Mouse (Mus musculus): ENCODE results near the gene Nudt8.
A peak's percentile ranks its signal among the peaks of the same experiment; 100 is the strongest.
"Not testable (repeated sequence)": the region's sequence is repeated elsewhere in the genome, so short reads cannot be mapped to it uniquely, and the experiment has no call there.

The Nudt8 gene

DNA sequence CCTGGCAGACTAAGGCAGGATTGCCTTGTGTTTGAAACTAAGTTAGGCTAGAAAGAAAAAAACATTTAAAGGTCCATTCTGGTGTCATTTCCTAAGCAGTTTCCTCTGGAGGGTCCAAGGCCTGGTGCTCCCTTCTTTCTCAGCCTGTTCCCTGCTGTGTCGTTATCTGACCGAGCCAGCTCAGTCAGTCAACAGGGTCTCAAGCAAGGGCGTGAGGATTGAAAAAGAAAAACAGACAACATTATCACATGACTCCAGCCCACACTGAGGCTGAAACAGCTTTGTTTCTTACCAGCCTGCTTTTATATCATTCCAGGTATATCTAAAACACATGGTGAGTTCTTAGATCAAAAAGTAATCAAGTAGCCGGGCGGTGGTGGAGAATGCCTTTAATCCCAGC is 15.3 kb downstream of the Nudt8 start:
- no peak for DNase-seq

DNA sequence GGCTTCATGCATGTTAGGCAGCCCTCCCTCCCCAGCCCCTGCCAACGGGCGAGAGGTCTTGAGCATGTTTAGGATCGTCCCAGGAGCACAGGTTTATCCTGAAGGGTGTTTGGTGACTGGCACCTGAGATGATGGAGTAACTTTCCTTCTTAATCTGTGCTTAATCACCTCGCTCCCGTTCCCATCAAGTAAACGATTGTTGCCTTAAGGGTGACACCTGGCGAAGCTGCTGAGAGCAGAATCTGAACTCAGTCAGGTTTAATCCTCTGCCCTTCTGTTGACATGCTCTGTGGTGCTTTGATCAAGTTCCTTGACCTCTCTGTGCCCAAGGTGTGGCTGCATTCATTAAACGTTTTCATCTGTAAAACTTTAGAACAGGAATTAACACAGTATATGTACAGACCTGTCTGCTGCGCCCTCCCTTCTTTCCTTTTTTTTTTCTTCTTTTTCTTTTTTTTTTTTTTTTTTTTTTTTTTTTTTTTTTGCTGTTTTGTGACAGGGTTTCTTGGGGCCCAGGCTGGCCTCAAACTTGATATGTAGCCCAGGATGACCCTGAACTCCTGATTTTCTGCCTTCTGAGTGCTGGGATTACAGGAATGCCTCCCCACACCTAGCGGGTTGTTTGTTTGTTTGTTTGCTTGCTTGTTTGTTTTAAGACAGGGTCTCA is 17.7 kb downstream of the Nudt8 start:
- DNase-seq: no peak

DNA sequence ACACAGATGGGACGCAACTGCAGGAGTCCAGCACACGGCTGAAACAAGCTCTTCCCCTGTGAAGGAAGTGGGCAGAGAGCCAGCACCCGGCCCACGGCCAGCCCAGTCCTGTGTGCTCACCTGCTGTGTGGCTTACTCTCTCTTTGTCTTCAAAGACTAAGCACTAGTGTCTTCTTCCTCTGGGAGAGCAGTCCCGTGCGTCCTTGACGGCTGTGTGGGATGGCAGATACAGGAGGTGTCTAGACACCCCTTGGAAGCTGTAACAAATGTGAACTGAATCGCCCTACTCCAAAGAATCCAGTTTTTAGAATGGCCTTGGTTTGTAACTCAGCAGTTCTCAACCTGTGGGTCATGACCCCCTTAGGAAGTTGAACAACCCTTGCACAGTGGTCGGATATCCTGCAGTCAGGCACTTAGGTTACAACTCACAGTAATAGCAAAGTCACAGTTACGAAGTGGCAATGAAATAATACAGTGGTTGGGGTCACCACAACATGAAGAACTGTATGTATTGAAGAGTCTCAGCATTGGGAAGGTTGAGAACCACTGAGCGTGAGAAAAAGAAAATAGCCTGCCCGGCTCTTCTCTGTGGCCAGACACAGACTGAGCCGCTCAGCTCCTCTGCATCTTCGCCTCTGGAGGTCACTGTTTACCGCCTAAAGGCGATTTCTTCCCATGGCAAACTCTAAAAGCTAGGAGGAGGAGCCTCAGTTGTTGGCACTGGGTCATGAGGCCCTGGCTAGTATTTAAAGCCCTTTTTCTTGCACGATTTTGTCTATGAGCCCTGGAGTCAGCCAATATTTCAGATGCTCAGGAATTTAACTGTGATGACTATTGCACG is 18.6 kb downstream of the Nudt8 start:
- DNase-seq: peak; percentile 84

DNA sequence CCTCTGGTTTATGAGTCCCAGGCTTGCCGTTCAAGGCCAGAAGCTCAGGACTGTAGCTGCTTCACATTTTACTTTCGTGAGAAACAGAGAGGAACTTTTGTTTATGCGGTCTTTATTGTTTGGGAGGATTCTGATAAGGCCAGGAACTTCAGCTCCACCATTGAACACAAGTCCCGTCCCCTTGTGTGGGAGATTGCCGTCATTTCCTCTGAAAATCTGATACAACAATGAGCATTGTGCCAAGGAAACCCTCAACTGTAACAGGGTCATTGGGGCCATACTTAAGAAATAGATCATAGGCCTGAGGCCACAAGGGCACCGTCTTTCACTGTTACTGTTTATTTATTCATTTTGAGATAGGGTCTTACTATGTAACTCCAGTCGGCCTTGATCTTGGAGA is 22.8 kb downstream of the Nudt8 start:
- no peak for DNase-seq

DNA sequence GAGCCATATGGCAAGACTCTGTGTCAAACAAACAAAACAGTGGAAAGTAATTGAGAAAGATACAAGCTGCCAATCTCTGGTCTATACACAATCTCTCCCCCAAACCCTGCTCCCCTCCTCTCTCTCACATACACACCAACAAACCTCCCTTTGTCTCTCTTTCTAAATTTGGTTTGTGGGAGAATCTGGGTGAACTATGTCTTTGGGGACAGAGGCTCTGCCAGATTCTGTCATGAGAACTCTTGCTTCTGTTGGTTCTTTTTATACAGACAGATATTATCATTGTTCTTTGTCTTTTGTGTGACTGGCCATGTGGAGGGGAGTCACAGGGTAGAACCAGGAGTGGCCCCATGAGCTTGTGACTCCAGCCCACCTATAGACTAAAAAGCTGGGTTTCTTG is 27.2 kb downstream of the Nudt8 start:
- DNase-seq: no peak

DNA sequence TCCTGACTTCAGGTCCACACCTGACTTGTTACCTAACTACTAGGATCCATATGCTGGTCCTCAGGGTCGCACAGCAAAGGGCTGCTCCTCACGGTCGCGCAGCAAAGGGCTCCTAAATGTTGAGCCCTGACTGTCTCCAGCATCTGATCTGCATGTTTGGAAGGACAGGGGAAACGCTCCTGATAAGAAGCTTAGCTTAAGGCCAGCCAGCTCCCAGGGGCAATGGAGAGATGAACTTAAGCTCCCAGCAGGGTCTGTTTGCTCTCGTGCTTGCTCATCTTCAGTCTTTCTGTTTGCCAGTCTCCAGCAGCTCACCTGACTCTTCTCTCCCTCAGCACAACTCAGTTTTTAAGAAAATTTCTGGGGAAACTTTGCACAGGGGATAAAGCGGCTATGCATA is 32.3 kb downstream of the Nudt8 start:
- DNase-seq: no peak

DNA sequence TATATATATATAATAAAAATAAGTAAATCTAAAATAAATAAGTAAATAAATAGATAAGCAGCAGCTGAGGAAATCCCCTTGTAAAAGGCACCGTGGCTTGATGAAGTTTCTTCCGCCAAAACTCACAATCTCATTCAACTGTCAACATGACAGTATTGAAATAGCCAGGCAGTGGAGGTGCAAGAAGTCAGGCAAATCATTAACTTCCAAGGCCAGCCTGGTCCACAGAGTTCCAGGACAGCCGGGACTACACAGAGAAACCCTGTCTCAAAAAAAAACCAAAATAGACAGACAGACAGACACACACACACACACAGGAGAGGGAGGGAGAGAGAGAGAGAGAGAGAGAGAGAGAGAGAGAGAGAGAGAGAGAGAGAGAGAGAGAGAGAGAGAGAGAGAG is 32.9 kb downstream of the Nudt8 start:
- DNase-seq: no peak

DNA sequence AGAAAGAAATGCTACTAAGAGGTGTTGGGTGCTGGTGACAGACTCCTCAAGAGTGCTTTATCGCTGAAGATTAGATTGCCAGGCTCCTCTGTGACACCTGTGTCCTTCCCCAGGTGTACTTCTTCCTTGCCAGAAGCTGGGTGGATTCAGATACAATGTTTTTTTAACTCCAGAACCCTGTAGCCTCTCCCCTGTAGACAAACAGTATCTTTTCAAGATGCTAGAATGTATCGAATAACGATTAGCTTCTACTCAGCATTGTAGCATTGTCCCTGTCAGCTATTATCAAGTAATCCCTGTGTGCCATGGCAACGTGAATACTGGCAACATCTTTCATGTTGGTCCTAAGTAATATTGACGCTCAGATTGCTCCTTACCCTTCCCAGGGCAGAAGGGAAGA is 33.4 kb downstream of the Nudt8 start:
- no peak for DNase-seq

DNA sequence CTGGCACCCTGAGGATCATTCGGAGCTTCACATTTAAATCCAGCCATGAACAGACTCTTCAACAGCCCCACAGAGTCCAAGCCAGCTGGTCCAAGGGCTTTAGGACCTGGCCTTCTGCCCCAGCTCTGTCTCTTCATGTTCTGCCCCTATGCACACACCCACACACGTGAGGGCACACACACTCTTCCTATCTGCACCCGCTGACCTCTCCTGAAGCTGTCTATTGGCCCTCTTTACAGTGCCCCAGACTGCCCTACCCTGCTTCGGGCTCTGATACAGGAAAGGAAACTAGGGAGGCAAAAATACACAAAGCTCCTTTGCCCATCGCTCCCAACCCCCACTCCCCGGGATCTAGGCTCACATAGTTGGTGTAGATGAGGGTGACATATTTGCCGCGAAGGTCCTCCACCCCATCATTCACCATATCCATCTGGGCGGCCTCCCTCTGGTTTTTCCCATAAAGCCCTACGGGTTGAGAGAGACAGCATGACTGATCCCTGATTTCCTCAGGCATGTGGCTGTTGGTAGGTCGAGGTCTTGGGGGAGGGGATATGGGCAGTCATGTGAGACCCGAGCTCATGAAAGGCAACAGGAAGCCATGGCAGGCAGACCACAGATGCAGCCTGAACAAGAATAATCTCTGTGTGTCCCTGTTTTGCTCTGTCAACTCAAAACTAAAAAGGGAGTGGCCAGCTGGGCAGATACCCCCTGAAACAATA is 36.1 kb downstream of the Nudt8 start:
- DNase-seq: no peak

DNA sequence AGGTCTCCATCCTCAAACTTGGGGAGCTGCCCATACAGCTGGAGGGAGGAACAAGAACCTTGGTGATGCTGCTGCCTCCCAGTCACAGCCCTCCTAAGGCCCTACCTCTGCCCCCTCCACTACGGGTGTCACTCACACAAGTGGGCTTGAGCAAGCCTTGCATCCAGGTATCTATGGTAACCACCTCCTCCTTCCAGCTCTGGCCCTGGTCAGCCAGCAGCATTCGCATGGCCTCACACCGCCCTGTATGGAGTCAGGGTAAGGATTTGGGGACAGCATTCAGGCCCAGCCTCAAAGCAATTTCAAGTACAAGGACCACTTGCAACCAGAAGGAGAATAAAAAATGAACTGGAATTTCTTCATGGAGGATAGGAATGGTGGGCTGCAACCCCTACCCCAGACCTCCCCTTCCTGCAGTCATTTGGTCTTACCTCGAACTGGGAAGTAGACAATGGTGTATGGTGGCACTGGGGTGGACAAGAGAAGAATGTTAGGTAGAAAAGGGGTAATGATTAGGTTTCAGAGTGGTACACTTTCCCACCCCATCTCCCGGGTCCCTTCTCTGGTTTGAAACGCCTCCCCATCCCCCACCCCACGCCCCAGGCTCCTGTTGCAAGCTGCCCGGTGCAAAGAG is 36.9 kb downstream of the Nudt8 start:
- DNase-seq: not testable (repeated sequence)

DNA sequence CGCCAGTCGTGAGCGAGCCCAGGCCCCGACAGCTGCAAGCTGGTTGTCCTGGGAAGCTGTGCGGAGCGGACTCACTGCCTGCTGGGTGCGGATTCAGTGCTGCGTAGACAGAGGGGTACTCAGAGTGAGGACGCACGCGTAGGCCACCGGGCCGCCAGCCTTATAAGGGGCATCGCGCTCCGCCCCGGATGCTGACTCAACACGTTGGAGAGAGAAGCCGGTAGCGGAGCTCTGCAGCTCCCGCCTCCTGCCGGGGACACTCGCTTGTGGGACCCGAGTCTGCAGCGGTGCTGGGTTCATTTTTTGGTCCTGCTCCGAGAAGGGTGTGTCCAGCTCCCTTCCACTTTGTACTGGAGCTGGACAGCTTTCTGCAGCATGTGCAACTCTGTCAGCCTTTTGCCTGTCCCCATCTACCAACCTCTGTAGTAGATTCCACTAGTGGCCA is 37.4 kb downstream of the Nudt8 start, which contains the start of gene Gstp1:
Gstp1 (minus strand) TSS at position 198 of the 445 bp plus-strand sequence.
- peak; percentile 75 for DNase-seq

DNA sequence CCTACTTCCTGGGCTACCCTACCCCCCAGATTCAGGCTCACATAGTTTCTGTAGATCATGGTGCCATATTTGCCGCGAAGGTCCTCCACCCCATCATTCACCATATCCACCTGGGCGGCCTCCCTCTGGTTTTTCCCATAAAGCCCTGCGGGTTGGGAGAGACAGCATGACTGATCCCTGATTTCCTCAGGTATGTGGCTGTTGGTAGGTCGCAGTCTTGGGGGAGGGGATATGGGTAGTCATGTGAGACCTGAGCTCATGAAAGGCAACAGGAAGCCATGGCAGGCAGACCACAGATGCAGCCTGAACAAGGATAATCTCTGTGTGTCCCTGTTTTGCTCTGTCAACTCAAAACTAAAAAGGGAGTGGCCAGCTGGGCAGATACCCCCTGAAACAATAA is 40.6 kb downstream of the Nudt8 start:
- not testable (repeated sequence) for DNase-seq

DNA sequence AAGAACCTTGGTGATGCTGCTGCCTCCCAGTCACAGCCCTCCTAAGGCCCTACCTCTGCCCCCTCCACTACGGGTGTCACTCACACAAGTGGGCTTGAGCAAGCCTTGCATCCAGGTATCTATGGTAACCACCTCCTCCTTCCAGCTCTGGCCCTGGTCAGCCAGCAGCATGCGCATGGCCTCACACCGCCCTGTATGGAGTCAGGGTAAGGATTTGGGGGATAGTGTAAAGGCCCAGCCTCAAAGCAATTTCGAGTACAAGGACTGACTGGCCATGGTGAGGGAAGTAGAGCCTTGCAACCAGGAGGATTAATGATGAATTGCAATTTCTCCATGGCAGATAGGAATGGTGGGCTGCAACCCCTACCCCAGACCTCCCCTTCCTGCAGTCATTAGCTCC is 41.1 kb downstream of the Nudt8 start:
- not testable (repeated sequence) for DNase-seq

DNA sequence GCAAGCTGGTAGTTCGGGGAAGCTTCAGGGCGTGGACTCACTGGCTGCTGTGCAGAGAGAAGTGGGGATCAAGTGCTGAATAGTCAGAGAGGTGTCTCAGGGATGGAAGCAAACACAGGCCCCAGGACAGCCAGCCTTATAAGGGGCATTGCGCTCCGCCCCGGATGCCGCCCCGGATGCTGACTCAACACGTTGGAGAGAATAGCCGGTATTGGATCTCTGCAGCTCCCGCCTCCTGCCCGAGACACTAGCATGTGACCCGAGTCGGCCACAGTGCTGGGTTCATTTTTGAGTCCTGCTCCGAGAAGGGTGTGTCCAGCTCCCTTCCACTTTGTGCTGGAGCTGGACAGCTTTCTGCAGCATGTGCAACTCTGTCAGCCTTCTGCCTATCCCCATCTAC is 41.7 kb downstream of the Nudt8 start:
- DNase-seq: no peak

DNA sequence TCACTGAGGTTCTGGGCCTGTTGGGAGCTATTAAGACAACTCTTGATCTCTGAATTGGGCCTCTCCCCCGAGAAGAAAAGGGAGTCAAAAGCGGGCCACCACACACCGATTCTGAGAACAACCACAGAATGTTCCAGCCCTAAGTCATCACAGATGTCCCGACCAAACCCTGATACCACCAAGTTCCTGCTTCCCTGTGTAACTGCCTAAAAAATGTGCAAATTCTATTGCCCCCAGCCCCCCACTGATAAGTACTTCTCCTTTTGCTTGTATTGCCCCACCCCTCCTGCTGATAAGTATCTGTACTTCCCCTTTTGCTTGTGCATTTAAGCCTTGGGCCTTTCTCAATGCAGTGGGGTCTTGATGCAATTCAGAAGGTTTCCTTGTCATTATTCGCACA is 43.7 kb downstream of the Nudt8 start:
- DNase-seq: not testable (repeated sequence)

DNA sequence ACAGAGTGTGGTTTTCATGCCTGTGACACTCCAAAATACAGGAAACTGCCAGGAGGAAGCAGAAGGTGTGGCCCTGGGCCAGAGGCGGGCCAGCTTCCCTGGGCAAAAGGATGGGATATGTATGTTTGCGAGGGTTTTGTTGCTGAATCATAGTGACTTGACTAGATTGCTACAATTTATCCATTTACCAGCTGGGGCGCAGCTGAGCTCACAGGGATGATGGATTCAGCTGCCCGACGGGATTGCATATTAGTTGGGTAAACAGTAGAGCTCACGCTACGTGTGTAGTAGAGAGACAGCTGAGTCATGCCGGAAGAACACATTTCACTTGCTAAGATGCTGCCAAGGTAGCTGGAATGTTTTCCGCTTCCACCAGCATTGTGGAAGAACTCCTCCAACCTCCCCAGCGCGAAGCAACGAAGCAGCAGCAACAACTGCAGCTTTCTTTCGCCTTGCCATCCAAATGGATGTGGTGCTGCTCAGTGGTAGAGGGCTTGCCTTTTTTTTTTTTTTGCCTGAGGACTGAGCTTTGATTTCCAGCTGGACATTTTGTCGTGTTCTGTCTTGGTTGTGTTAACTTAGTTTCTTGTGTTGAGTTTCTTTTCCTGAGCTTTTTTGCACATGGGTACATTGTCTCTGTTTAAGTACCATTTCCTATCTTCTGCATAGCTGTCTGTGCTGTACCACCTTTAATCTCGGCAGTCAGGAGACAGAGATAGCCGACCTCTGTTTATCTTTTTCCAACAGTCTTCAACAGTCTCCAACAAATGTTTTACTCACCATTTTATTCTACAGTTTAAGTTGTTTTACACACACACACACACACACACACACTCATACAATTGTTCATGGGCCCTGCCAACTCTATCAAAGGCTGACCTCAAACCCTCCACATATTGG is 45.8 kb downstream of the Nudt8 start, which contains the start of gene Gstp2:
Gstp2 (minus strand) TSS at position 58 of the 900 bp plus-strand sequence.
- peak; percentile 77 for DNase-seq

DNA sequence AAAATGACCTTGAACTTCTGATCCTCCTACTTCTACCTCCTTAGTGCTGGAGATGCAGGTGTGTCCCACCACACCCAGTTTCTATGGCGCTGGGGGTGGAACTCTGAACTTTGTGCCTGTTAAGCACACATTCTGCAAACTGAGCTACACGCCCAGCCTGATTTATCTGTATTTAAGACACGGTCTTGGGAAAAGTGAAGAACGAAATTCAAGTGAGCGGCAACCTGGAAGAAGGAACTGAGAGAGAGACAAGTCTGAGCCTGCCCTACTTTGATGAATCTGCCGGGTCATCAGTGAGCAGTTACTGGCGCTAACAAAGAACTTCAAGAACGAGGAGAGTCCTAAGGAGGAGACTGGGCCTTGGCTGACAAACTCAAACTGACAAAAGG is 46.5 kb downstream of the Nudt8 start:
- DNase-seq: no peak

DNA sequence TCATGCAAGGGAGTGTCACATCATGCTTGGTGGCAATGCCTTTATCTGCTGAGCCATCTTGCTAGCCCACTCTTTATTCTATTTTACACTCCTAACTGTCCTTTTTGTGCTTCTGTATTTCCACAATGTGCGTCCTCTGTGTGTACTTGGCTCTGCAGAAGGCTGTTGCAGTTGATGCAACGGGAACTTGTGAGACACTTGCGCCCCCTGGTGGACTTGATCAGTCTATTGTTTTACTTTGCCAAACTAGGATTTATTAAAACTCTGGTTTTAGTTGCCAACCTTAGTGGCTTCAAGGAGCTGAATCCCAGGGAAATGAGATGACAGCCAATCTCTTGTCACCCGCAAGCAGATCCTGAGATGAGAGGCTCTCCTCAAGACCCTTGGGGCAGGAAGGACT is 47.5 kb downstream of the Nudt8 start:
- peak; percentile 80 for DNase-seq

DNA sequence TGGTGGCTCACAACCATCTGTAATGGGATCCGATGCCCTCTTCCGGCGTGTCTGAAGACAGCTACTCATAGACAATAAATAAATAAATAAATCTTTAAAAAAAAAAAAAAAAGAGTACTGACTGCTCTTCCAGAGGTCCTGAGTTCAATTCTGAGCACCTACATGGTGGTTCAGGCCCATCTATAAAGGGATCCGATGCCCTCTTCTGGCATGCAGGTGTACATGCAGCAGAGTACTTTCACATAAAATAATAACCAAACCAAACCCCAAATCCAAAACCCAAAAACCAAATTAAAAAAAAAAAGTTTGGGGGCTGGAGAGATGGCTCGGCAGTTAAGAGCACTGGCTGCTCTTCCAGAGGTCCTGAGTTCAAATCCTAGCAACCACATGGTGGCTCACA is 48.7 kb downstream of the Nudt8 start:
- not testable (repeated sequence) for DNase-seq

DNA sequence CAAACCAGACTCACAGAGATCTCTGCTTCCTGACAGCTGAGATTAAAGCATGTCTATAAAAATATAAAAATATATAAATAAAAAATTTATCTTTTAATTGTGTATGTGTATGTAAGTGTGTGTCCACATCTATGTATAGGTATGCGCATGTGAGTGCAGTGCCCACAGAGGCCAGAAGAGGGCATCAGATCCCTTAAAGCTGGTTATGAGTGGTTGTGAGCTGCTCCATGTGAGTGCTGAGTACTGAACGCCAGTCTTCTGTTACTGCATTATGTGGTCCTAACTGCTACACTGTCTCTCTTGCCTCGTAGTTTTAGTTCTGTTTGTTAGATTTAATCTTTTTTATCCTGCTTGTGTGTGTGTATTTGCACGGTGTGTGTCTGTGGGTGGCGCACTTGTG is 50.6 kb downstream of the Nudt8 start:
- DNase-seq: no peak
